Mouse (Mus musculus): ENCODE data around the gene Lyz2. TPM values are rescaled to one million over a fixed set of nuclear protein-coding genes. Genes with fewer than 3 reads are reported as not detected.

The Lyz2 gene
- polyA plus RNA-seq (2012; fragmentation: generic; extraction: Trizol) = 0.04 TPM
- long read RNA-seq, experiment 1 = 0 reads
- long read RNA-seq, experiment 2 = 0 reads

- TF ChIP-seq CTCF (IDR thresholded peaks at IDR 0.05; ENCODE audit: control insufficient read depth, insufficient read depth, insufficient read length) = no peak
- TF ChIP-seq MYOG (IDR thresholded peaks at IDR 0.05; ENCODE audit: control insufficient read depth, extremely low read depth, insufficient read length) = no peak
- no peak for TF ChIP-seq USF1 (IDR thresholded peaks at IDR 0.05; ENCODE audit: low read depth)
- no peak for TF ChIP-seq FOSL1 (IDR thresholded peaks at IDR 0.05; ENCODE audit: insufficient read depth, low read length, poor library complexity, severe bottlenecking)
- TF ChIP-seq MYOD1 (IDR thresholded peaks at IDR 0.05; ENCODE audit: control insufficient read depth, insufficient read length, low read depth) = no peak
- no peak for TF ChIP-seq CEBPB (IDR thresholded peaks at IDR 0.05; ENCODE audit: low read depth)
- no peak for TF ChIP-seq MAX (IDR thresholded peaks at IDR 0.05)
- Histone ChIP-seq H3K79me2 (ENCODE audit: control insufficient read depth, insufficient read depth) (no peaks in the 10 kb centered on the region), H3K36me3 (ENCODE audit: control insufficient read depth, insufficient read depth) (no peaks in the 10 kb centered on the region), H3ac (ENCODE audit: control insufficient read depth, insufficient read length, low read depth) (no peak within 1 kb of the TSS), H3K79me3 (ENCODE audit: low read depth) (no peaks in the 10 kb centered on the region), H3K4me3 (ENCODE audit: insufficient read depth, poor library complexity, severe bottlenecking) (no peak within 1 kb of the TSS), H3K27me3 (ENCODE audit: control insufficient read depth, insufficient read depth, insufficient read length) (peaks cover 40% of the 10 kb centered on the region)
Measured at GRCm38 (mm10) chr10:117282049-117282448, at the start of gene Lyz2. Gene Lyz2 (minus strand): TSS chr10:117282321.

DNA sequence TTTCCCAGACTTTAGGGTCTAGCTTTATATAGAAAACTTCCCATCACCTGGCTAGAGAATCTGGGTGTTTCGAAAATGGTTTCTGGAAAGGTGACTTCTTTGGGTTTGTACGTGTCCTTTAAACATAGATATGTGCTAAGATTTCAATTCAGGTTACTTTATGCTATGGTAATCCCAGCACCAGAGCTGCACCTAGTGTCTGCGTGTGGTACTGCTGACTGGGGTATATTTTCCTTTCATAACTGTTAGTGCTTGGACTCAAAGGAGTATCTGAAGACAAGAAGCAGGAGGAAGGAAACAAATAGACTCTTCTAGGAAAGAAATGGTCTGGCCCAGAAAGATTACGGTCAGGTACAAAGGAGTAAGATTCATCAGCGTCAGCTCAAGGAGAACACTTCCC is 48.4 kb upstream of the Lyz2 start:
- H3K79me3 ChIP-seq (ENCODE audit: low read depth) = no peaks in the 10 kb centered on the region

DNA sequence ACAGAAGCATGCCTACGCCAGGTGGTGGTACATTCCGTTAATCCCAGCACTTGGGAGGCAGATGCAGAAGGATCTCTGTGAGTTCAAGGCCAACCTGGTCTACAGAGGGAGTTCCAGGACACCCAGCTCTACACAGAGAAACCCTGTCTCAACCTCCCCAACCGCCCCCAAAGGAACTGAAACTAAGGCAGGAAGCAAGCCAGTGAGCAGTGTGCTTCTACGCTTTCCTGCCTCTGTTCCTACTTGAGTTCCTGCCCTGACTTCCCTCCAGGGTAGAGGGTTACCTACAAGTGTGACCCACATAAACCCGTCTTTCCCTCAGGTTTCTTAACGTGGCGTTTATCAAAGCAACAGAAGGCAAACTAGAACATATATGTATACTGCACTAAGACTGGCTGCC is 41.7 kb upstream of the Lyz2 start:
- Histone ChIP-seq H3K36me3 (ENCODE audit: control insufficient read depth, insufficient read depth) (no peaks in the 10 kb centered on the region), H3K79me3 (ENCODE audit: low read depth) (no peaks in the 10 kb centered on the region), H3K4me3 (ENCODE audit: insufficient read depth, poor library complexity, severe bottlenecking) (no peak overlapping the region), H3K79me2 (ENCODE audit: control insufficient read depth, insufficient read depth) (no peaks in the 10 kb centered on the region), H3ac (ENCODE audit: control insufficient read depth, insufficient read length, low read depth) (no peak overlapping the region), H3K27me3 (ENCODE audit: control insufficient read depth, insufficient read depth, insufficient read length) (no peaks in the 10 kb centered on the region)
- TF ChIP-seq CEBPB (IDR thresholded peaks at IDR 0.05; ENCODE audit: low read depth) (no peak), MYOG (IDR thresholded peaks at IDR 0.05; ENCODE audit: control insufficient read depth, extremely low read depth, insufficient read length) (no peak), USF1 (IDR thresholded peaks at IDR 0.05; ENCODE audit: low read depth) (no peak), CTCF (IDR thresholded peaks at IDR 0.05; ENCODE audit: control insufficient read depth, insufficient read depth, insufficient read length) (no peak), MAX (IDR thresholded peaks at IDR 0.05) (no peak), FOSL1 (IDR thresholded peaks at IDR 0.05; ENCODE audit: insufficient read depth, low read length, poor library complexity, severe bottlenecking) (no peak), MYOD1 (IDR thresholded peaks at IDR 0.05; ENCODE audit: control insufficient read depth, insufficient read length, low read depth) (no peak)

More for the DNA sequence above, 48.4 kb upstream of the Lyz2 start:
- Histone ChIP-seq H3K36me3 (ENCODE audit: control insufficient read depth, insufficient read depth) (no peaks in the 10 kb centered on the region), H3K79me2 (ENCODE audit: control insufficient read depth, insufficient read depth) (no peaks in the 10 kb centered on the region), H3K4me3 (ENCODE audit: insufficient read depth, poor library complexity, severe bottlenecking) (no peak overlapping the region), H3K27me3 (ENCODE audit: control insufficient read depth, insufficient read depth, insufficient read length) (no peaks in the 10 kb centered on the region), H3ac (ENCODE audit: control insufficient read depth, insufficient read length, low read depth) (no peak overlapping the region)
- TF ChIP-seq MAX (IDR thresholded peaks at IDR 0.05) (no peak), USF1 (IDR thresholded peaks at IDR 0.05; ENCODE audit: low read depth) (no peak)

GRCm38 (mm10) chr10:117322630-117323029 is 40.5 kb upstream of the Lyz2 start:
- no peaks in the 10 kb centered on the region for H3K79me2 ChIP-seq (ENCODE audit: control insufficient read depth, insufficient read depth)
- H3K27me3 ChIP-seq (ENCODE audit: control insufficient read depth, insufficient read depth, insufficient read length) = no peaks in the 10 kb centered on the region
- no peak overlapping the region for H3K4me3 ChIP-seq (ENCODE audit: insufficient read depth, poor library complexity, severe bottlenecking)
- no peaks in the 10 kb centered on the region for H3K36me3 ChIP-seq (ENCODE audit: control insufficient read depth, insufficient read depth)
- H3K79me3 ChIP-seq (ENCODE audit: low read depth) = no peaks in the 10 kb centered on the region
- TF ChIP-seq USF1 (IDR thresholded peaks at IDR 0.05; ENCODE audit: low read depth) = no peak
- no peak for TF ChIP-seq CTCF (IDR thresholded peaks at IDR 0.05; ENCODE audit: control insufficient read depth, insufficient read depth, insufficient read length)
- TF ChIP-seq MYOD1 (IDR thresholded peaks at IDR 0.05; ENCODE audit: control insufficient read depth, insufficient read length, low read depth) = no peak
- no peak for TF ChIP-seq MAX (IDR thresholded peaks at IDR 0.05)
- TF ChIP-seq CEBPB (IDR thresholded peaks at IDR 0.05; ENCODE audit: low read depth) = no peak
- no peak for TF ChIP-seq MYOG (IDR thresholded peaks at IDR 0.05; ENCODE audit: control insufficient read depth, extremely low read depth, insufficient read length)
- no peak for TF ChIP-seq FOSL1 (IDR thresholded peaks at IDR 0.05; ENCODE audit: insufficient read depth, low read length, poor library complexity, severe bottlenecking)
- no peak overlapping the region for H3ac ChIP-seq (ENCODE audit: control insufficient read depth, insufficient read length, low read depth)

DNA sequence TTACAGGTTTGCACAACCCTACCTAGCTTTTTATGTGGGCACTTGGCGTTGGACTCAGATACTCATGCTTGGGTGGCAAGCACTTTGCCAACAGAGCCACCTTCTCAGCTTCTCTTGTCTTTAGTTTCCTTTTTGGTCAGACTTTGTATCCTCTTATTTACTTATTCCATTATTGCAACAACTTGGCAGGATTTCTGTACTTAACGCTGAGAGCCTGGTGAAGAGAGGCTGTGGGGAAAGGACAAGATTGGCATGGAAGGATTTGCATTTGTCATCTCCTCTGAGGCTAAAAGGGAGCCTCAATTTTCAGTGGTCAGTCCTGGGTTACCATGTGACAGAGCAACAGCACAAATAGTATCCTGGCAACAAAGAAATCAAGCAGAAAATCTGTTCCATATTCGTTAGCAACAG is 38.5 kb upstream of the Lyz2 start:
- Histone ChIP-seq H3K27me3 (ENCODE audit: control insufficient read depth, insufficient read depth, insufficient read length) (peaks cover 5% of the 10 kb centered on the region), H3K79me3 (ENCODE audit: low read depth) (no peaks in the 10 kb centered on the region)
- TF ChIP-seq MAX (IDR thresholded peaks at IDR 0.05) = no peak
- TF ChIP-seq CEBPB (IDR thresholded peaks at IDR 0.05; ENCODE audit: low read depth) = no peak
- no peak for TF ChIP-seq USF1 (IDR thresholded peaks at IDR 0.05; ENCODE audit: low read depth)

GRCm38 (mm10) chr10:117316391-117316790 is 34.3 kb upstream of the Lyz2 start:
- H3K79me3 ChIP-seq (ENCODE audit: low read depth) = no peaks in the 10 kb centered on the region
- H3K27me3 ChIP-seq (ENCODE audit: control insufficient read depth, insufficient read depth, insufficient read length) = peaks cover 5% of the 10 kb centered on the region
- H3K79me2 ChIP-seq (ENCODE audit: control insufficient read depth, insufficient read depth) = no peaks in the 10 kb centered on the region
- H3ac ChIP-seq (ENCODE audit: control insufficient read depth, insufficient read length, low read depth) = no peak overlapping the region
- H3K4me3 ChIP-seq (ENCODE audit: insufficient read depth, poor library complexity, severe bottlenecking) = no peak overlapping the region
- no peaks in the 10 kb centered on the region for H3K36me3 ChIP-seq (ENCODE audit: control insufficient read depth, insufficient read depth)
- TF ChIP-seq MYOG (IDR thresholded peaks at IDR 0.05; ENCODE audit: control insufficient read depth, extremely low read depth, insufficient read length) (no peak), CEBPB (IDR thresholded peaks at IDR 0.05; ENCODE audit: low read depth) (no peak), USF1 (IDR thresholded peaks at IDR 0.05; ENCODE audit: low read depth) (no peak), MYOD1 (IDR thresholded peaks at IDR 0.05; ENCODE audit: control insufficient read depth, insufficient read length, low read depth) (no peak), FOSL1 (IDR thresholded peaks at IDR 0.05; ENCODE audit: insufficient read depth, low read length, poor library complexity, severe bottlenecking) (no peak), CTCF (IDR thresholded peaks at IDR 0.05; ENCODE audit: control insufficient read depth, insufficient read depth, insufficient read length) (no peak), MAX (IDR thresholded peaks at IDR 0.05) (no peak)

More for the DNA sequence above, 38.5 kb upstream of the Lyz2 start:
- H3ac ChIP-seq (ENCODE audit: control insufficient read depth, insufficient read length, low read depth) = no peak overlapping the region
- no peak overlapping the region for H3K4me3 ChIP-seq (ENCODE audit: insufficient read depth, poor library complexity, severe bottlenecking)
- H3K36me3 ChIP-seq (ENCODE audit: control insufficient read depth, insufficient read depth) = no peaks in the 10 kb centered on the region
- H3K79me2 ChIP-seq (ENCODE audit: control insufficient read depth, insufficient read depth) = no peaks in the 10 kb centered on the region

All from C2C12 (cell line).